Mouse (Mus musculus): ENCODE measurements around the gene Ctnna3.
A peak's percentile ranks its signal among the peaks of the same experiment; 100 is the strongest.
"Not testable (repeated sequence)": the region's sequence is repeated elsewhere in the genome, so short reads cannot be mapped to it uniquely, and the experiment has no call there.

The Ctnna3 gene

GRCm38 (mm10) chr10:63427146-63427545 lies 2.8 kb upstream of the Ctnna3 start:
- no peak for DNase-seq

GRCm38 (mm10) chr10:63428243-63429022 lies 1.5 kb upstream of the Ctnna3 start:
- DNase-seq, result peak; percentile 34

GRCm38 (mm10) chr10:63429023-63429340 lies 916 bp upstream of the Ctnna3 start:
- DNase-seq, result no peak

DNA sequence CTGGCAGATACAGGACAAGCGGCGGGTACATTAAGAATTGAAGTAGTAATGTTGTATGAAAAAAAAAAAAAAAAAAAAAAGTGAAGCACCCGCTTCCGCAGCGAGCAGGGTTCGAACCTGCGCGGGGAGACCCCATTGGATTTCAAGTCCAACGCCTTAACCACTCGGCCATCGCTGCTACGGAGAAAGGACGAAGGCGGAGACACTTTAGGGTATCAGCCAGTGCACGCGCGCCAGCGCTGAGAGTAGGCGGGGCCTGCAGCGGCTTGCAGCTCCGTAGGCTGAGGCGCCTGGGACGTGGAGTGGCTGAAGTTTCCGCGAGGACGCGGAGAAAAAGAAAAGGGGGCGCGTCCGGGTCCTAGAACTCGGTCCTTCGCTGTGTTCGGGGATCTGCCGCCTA lies 518 bp upstream of the Ctnna3 start:
- DNase-seq, result peak; percentile 100

- no peak for DNase-seq
Measured at GRCm38 (mm10) chr10:63431221-63431736, 1.4 kb downstream of the Ctnna3 start.

- no peak for DNase-seq
Measured at GRCm38 (mm10) chr10:63432099-63432498, 2.2 kb downstream of the Ctnna3 start.

DNA sequence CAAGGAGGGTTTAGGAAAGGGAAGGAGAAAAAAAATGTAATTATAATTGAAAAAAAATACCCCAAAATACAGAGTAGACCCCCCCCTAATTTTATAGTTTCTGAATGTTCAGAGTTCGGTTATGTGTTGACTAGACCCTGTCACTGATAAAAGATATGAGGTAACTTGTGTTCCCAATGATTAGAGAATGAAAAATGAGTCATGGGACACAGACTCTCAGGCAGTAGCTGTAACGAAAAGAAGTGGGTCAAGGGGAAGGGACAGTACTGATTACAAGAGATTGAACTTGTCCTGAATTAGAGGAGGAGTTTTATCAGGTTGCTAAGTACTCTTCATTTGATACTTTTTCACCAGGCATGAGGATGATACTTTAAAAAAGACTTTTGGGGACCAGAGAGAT lies 3.0 kb downstream of the Ctnna3 start:
- DNase-seq, result no peak

- DNase-seq, result no peak
Measured at GRCm38 (mm10) chr10:63438736-63439262, 8.9 kb downstream of the Ctnna3 start.

- DNase-seq, result no peak
Measured at GRCm38 (mm10) chr10:63439694-63440228, 9.9 kb downstream of the Ctnna3 start.

DNA sequence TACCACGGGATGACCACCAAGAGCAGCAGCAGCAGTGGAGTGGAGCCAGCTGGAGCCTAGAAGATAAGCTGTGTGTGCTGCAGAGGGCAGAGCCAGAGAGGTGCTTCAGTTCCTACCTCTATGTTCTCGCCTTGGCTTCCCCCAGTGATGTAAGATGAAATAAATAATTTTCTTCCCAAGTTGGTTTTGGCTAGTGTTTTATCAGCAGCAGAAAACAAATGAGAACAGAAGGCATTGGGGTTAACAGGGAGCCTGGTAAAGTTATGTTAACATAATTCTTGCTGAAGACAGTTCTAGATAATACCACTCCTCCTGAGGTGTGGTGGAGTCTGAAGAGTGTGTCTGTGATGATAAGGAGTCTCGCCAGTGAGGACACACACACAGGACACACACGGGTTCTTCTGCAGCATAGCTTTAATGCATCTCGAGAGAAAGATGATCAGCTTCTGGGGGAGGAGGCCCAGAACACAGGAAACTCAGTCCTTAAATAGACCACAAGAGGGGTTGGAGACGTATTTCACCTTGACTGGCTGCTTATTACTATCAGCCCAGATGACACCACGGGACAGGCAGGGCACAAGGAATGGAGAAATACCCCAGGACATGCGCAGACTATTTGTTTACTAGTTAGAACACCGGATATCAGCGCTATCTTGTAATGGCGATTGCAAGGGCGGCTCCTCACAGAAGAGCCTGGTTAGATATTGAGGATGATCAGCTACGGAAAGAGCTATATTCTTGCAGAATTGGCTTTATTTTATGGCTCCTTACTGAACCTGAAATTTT lies 14.9 kb downstream of the Ctnna3 start:
- not testable (repeated sequence) for DNase-seq

GRCm38 (mm10) chr10:63453926-63454325 lies 24.0 kb downstream of the Ctnna3 start:
- no peak for DNase-seq

DNA sequence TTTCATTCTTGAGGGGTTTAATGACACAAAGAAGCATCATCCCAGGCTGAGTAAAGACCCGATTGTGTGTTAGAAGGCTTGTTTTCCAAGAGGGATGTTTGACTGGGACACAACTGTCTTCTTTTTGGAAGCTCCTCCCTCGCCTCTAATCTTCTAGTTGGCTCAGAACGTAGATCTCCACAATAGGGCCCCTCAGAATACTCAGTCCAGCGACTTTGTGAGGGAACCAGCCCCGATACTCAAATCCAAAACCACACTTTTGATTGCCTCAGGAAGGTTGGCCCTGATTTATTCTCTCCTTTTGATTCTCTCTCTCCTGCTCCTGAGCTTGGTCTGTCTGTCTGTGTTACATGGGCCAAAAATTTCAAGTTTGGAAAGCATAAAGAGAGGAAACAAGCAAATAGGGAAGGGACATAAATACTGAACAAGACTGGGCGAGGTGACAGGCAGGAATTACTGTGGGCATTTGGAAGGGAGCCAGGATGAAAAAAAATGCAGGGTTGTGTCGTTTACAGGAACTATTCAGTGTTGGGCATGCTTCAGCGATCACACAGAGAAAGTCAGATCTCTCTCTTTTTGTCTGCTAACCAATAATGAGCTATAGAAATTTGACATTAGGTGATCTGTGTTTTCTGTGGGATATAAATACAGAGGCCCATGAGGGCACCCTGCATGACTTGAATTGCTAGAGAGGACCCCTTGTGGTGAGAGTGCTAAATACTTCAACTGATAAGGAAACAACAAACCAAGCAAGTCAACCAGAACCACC lies 25.4 kb downstream of the Ctnna3 start:
- DNase-seq, result no peak

DNA sequence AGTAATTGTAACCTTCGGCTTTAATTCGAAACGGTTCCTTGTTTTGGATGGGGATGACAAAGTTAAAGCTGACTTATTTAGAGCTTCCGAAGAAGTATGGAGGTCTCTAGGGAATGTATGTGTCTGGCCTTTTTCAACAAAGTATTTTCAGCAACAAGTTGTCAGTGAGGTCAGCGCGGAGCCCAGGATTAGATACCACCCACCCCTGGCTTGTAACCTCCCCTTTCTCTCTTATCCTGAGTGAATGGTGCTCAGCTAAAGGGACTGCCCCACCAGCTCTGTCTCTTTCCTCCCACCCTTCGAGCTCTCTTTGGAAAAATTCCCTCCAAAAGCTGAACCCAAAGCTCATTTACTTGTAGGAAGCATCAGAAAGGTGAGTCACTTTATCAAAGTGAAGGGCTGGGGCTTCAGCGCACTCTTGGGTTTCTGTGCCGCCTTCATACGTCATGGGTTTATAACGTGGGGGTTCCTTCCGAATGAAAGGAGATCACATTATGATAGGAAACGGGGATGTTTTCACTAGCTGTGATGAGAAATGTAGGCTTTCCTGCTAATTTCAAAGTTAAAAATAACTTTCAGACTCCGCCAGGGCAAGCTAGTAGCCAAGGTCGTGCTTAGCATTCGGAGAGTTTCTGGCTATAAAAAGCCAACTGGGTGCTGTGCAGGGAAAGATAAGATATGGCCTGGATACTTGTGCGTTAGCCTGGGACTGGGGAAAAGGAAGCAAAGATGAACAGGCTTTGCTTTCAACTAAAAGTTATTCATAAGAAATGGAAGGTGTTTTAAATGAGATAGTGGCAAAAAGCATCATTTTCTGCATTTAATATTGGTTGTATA lies 27.6 kb downstream of the Ctnna3 start:
- DNase-seq, result no peak

GRCm38 (mm10) chr10:63460935-63461334 lies 31.0 kb downstream of the Ctnna3 start:
- no peak for DNase-seq

GRCm38 (mm10) chr10:63472473-63472872 lies 42.6 kb downstream of the Ctnna3 start:
- no peak for DNase-seq

DNA sequence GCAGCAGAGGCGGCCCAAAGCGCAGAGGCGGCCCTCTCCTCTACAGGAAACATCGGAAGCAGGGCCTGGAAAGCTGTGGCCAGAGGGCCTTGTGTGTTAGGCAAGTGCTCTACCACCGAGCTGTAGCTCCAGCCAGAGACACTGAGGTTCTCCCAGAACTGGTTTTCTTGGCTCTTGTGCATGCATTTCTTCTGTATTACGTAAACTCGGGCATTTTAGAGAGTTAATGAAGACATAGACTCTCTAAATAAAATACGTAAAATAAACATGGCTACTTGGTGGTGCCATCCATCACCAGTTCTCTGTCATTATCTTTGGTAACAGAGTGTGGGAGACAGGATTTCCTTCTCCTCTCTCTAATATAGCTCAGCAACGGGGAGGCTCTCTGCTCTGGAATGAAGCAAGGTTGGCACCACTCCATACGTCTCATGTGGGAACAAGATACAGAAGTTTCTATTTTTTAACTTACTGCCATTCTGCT lies 46.3 kb downstream of the Ctnna3 start:
- no peak for DNase-seq

- DNase-seq, result no peak
Measured at GRCm38 (mm10) chr10:63478946-63479345, 49.0 kb downstream of the Ctnna3 start.

GRCm38 (mm10) chr10:63480066-63480465 lies 50.2 kb downstream of the Ctnna3 start:
- DNase-seq, result no peak

- peak; percentile 39 for DNase-seq
Measured at GRCm38 (mm10) chr10:63488346-63488745, 58.4 kb downstream of the Ctnna3 start.

GRCm38 (mm10) chr10:63523956-63524355 lies 94.1 kb downstream of the Ctnna3 start:
- no peak for DNase-seq

DNA sequence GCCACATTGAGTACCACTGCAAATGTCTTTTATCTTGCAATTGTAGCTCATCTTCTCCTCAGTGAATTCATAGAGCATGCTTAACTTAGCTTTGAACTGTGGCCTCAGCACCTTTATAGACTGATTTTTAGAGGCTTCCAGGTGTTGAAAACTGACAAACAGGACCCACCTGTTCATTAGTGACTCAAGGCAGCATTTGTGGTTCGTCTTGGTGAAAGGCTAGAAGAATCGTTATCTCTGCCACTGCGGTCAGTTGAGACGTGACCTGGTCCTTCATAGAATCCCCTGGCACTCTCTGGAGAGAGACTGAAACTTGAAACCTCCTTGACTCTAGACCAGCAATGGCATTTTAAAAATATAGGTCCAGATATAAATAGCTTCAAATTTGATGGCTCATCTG lies 96.1 kb downstream of the Ctnna3 start:
- no peak for DNase-seq

- no peak for DNase-seq
Measured at GRCm38 (mm10) chr10:63532381-63532780, 102.5 kb downstream of the Ctnna3 start.

All from cerebellum, adult 8-10 months (tissue).